Mouse (Mus musculus) embryonic fibroblast, embryonic 13.5 days (primary cell): ENCODE measurements around the gene Akt3.

Experiments
- CTCF ChIP-seq: IDR thresholded peaks from 2 replicates; pipeline ENCODE4 v1.5.1; 2011; ENCODE audit warnings: mild to moderate bottlenecking, control low read depth, low read length, moderate library complexity, borderline replicate concordance; ENCODE audit not compliant: insufficient read depth
- POLR2A ChIP-seq: IDR thresholded peaks from 2 replicates; pipeline ENCODE4 v1.6.1; 2011; ENCODE audit warnings: low read depth, mild to moderate bottlenecking, control low read depth, low read length, moderate library complexity

- TF ChIP-seq CTCF (no peak), POLR2A (no peak)
Observed at GRCm38 (mm10) chr1:177191623-177192022, 66.4 kb downstream of the Akt3 start.
